Mouse (Mus musculus): Measurements from ENCODE around the gene Rptor. TPM values are rescaled to one million over a fixed set of nuclear protein-coding genes. Genes with fewer than 3 reads are reported as not detected.

Rptor gene
- total and polyA plus RNA-seq, 2 experiments, result 11.2 to 18.4 TPM

- H3K27me3 ChIP-seq (ENCODE audit: control insufficient read depth, insufficient read depth, low read length), result no peaks in the 10 kb centered on the region
- H3K36me3 ChIP-seq (ENCODE audit: control insufficient read depth, insufficient read depth, low read length), result no peaks in the 10 kb centered on the region
- no peak overlapping the region for H3K9ac ChIP-seq (ENCODE audit: low read depth, low read length)
- 0 out of 2 replicates have a peak, but pooled peaks cover under 1% of the 10 kb centered on the region for H3K4me1 ChIP-seq (ENCODE audit: control insufficient read depth, insufficient read depth, low read length)
- no peak for DNase-seq (ENCODE audit: extremely low read depth, low read depth, low spot score)
- no peak overlapping the region for H3K4me3 ChIP-seq (ENCODE audit: insufficient read depth, low read depth, low read length)
- TF ChIP-seq POLR2A (IDR thresholded peaks at IDR 0.05; ENCODE audit: extremely low read depth, insufficient read depth, low read length) (no peak), CTCF (IDR thresholded peaks at IDR 0.05; ENCODE audit: low read depth, low read length) (no peak)
- no peak overlapping the region for H3K27ac ChIP-seq (replicated peaks; ENCODE audit: insufficient read depth, low read depth, low read length)
- WGBS, result 92% methylated on average over 7 of the region's 7 CpGs
- H3K79me2 ChIP-seq (ENCODE audit: control insufficient read depth, insufficient read depth, low read length), result peaks cover 50% of the 10 kb centered on the region
These were observed 40.6 kb downstream of the Rptor start for GRCm38 (mm10) chr11:119643347-119643746.

- no peak overlapping the region for H3K27ac ChIP-seq (replicated peaks; ENCODE audit: insufficient read depth, low read depth, low read length)
- 82% methylated on average over 7 of the region's 7 CpGs for WGBS
- DNase-seq (ENCODE audit: extremely low read depth, low read depth, low spot score), result no peak
- no peaks in the 10 kb centered on the region for H3K4me1 ChIP-seq (ENCODE audit: control insufficient read depth, insufficient read depth, low read length)
- no peak overlapping the region for H3K4me3 ChIP-seq (ENCODE audit: insufficient read depth, low read depth, low read length)
- no peaks in the 10 kb centered on the region for H3K36me3 ChIP-seq (ENCODE audit: control insufficient read depth, insufficient read depth, low read length)
- H3K9ac ChIP-seq (ENCODE audit: low read depth, low read length), result no peak overlapping the region
- TF ChIP-seq POLR2A (IDR thresholded peaks at IDR 0.05; ENCODE audit: extremely low read depth, insufficient read depth, low read length), result no peak
- TF ChIP-seq CTCF (IDR thresholded peaks at IDR 0.05; ENCODE audit: low read depth, low read length), result no peak
- H3K79me2 ChIP-seq (ENCODE audit: control insufficient read depth, insufficient read depth, low read length), result peaks cover 46% of the 10 kb centered on the region
- no peaks in the 10 kb centered on the region for H3K27me3 ChIP-seq (ENCODE audit: control insufficient read depth, insufficient read depth, low read length)
These were observed 41.4 kb downstream of the Rptor start for GRCm38 (mm10) chr11:119644140-119644539.

- Histone ChIP-seq H3K4me3 (ENCODE audit: insufficient read depth, low read depth, low read length) (no peak overlapping the region), H3K9ac (ENCODE audit: low read depth, low read length) (no peak overlapping the region), H3K4me1 (ENCODE audit: control insufficient read depth, insufficient read depth, low read length) (no peaks in the 10 kb centered on the region), H3K27ac (replicated peaks; ENCODE audit: insufficient read depth, low read depth, low read length) (no peak overlapping the region), H3K36me3 (ENCODE audit: control insufficient read depth, insufficient read depth, low read length) (no peaks in the 10 kb centered on the region), H3K79me2 (ENCODE audit: control insufficient read depth, insufficient read depth, low read length) (peaks cover 51% of the 10 kb centered on the region), H3K27me3 (ENCODE audit: control insufficient read depth, insufficient read depth, low read length) (no peaks in the 10 kb centered on the region)
- DNase-seq (ENCODE audit: extremely low read depth, low read depth, low spot score), result no peak
- 93% methylated on average over 14 of the region's 14 CpGs for WGBS
- TF ChIP-seq CTCF (IDR thresholded peaks at IDR 0.05; ENCODE audit: low read depth, low read length) (no peak), POLR2A (IDR thresholded peaks at IDR 0.05; ENCODE audit: extremely low read depth, insufficient read depth, low read length) (no peak)
These were observed 42.1 kb downstream of the Rptor start for GRCm38 (mm10) chr11:119644612-119645379.

- Histone ChIP-seq H3K79me2 (ENCODE audit: control insufficient read depth, insufficient read depth, low read length) (peaks cover 35% of the 10 kb centered on the region), H3K27ac (replicated peaks; ENCODE audit: insufficient read depth, low read depth, low read length) (no peak overlapping the region), H3K4me3 (ENCODE audit: insufficient read depth, low read depth, low read length) (no peak overlapping the region), H3K27me3 (ENCODE audit: control insufficient read depth, insufficient read depth, low read length) (no peaks in the 10 kb centered on the region), H3K36me3 (ENCODE audit: control insufficient read depth, insufficient read depth, low read length) (no peaks in the 10 kb centered on the region), H3K9ac (ENCODE audit: low read depth, low read length) (no peak overlapping the region), H3K4me1 (ENCODE audit: control insufficient read depth, insufficient read depth, low read length) (0 out of 2 replicates have a peak, but pooled peaks cover 1% of the 10 kb centered on the region)
- no peak for DNase-seq (ENCODE audit: extremely low read depth, low read depth, low spot score)
- no peak for TF ChIP-seq CTCF (IDR thresholded peaks at IDR 0.05; ENCODE audit: low read depth, low read length)
- no peak for TF ChIP-seq POLR2A (IDR thresholded peaks at IDR 0.05; ENCODE audit: extremely low read depth, insufficient read depth, low read length)
These were observed 47.8 kb downstream of the Rptor start for GRCm38 (mm10) chr11:119650456-119650855.

GRCm38 (mm10) chr11:119653336-119653735, 50.6 kb downstream of the Rptor start:
- peak; percentile 13 for DNase-seq (ENCODE audit: extremely low read depth, low read depth, low spot score)
- 0 out of 2 replicates have a peak, but pooled peaks cover 1% of the 10 kb centered on the region for H3K4me1 ChIP-seq (ENCODE audit: control insufficient read depth, insufficient read depth, low read length)
- peaks cover 41% of the 10 kb centered on the region for H3K79me2 ChIP-seq (ENCODE audit: control insufficient read depth, insufficient read depth, low read length)
- TF ChIP-seq CTCF (IDR thresholded peaks at IDR 0.05; ENCODE audit: low read depth, low read length) (no peak), POLR2A (IDR thresholded peaks at IDR 0.05; ENCODE audit: extremely low read depth, insufficient read depth, low read length) (no peak)
- no peak overlapping the region for H3K9ac ChIP-seq (ENCODE audit: low read depth, low read length)
- no peaks in the 10 kb centered on the region for H3K27me3 ChIP-seq (ENCODE audit: control insufficient read depth, insufficient read depth, low read length)
- no peak overlapping the region for H3K4me3 ChIP-seq (ENCODE audit: insufficient read depth, low read depth, low read length)
- no peak overlapping the region for H3K27ac ChIP-seq (replicated peaks; ENCODE audit: insufficient read depth, low read depth, low read length)
- H3K36me3 ChIP-seq (ENCODE audit: control insufficient read depth, insufficient read depth, low read length), result no peaks in the 10 kb centered on the region
- WGBS, result 80% methylated on average over 9 of the region's 9 CpGs

GRCm38 (mm10) chr11:119657534-119657933, 54.8 kb downstream of the Rptor start:
- 81% methylated on average over 6 of the region's 6 CpGs for WGBS
- Histone ChIP-seq H3K79me2 (ENCODE audit: control insufficient read depth, insufficient read depth, low read length) (peaks cover 34% of the 10 kb centered on the region), H3K36me3 (ENCODE audit: control insufficient read depth, insufficient read depth, low read length) (no peaks in the 10 kb centered on the region), H3K27ac (replicated peaks; ENCODE audit: insufficient read depth, low read depth, low read length) (no peak overlapping the region), H3K27me3 (ENCODE audit: control insufficient read depth, insufficient read depth, low read length) (no peaks in the 10 kb centered on the region), H3K4me3 (ENCODE audit: insufficient read depth, low read depth, low read length) (no peak overlapping the region), H3K9ac (ENCODE audit: low read depth, low read length) (no peak overlapping the region), H3K4me1 (ENCODE audit: control insufficient read depth, insufficient read depth, low read length) (0 out of 2 replicates have a peak, but pooled peaks cover 1% of the 10 kb centered on the region)
- TF ChIP-seq CTCF (IDR thresholded peaks at IDR 0.05; ENCODE audit: low read depth, low read length) (no peak), POLR2A (IDR thresholded peaks at IDR 0.05; ENCODE audit: extremely low read depth, insufficient read depth, low read length) (no peak)
- no peak for DNase-seq (ENCODE audit: extremely low read depth, low read depth, low spot score)

All from liver, adult 2 months (tissue).